Mouse (Mus musculus): ENCODE results near the gene S100a9. TPM values are rescaled to one million over a fixed set of nuclear protein-coding genes. Genes with fewer than 3 reads are reported as not detected.

S100a9 gene
- polyA plus RNA-seq, 1 experiment: 2.0 TPM

Other genes starting within 250 kb of the S100a9 start
- gene Npr1, start 229.9 kb downstream of the S100a9 start, polyA plus RNA-seq (2012; rRNA removed): 24.0 and 27.2 TPM in 2 replicates
- 84.3 and 89.2 TPM in 2 replicates for gene Ilf2, start 219.6 kb downstream of the S100a9 start, polyA plus RNA-seq (2012; rRNA removed)
- 76.1 and 78.7 TPM in 2 replicates for gene Snapin, start 204.7 kb downstream of the S100a9 start, polyA plus RNA-seq (2012; rRNA removed)
- 136 and 140 TPM in 2 replicates for gene Chtop, start 186.2 kb downstream of the S100a9 start, polyA plus RNA-seq (2012; rRNA removed)
- 307 and 323 TPM in 2 replicates for gene S100a1, start 181.3 kb downstream of the S100a9 start, polyA plus RNA-seq (2012; rRNA removed)
- 62.0 and 66.7 TPM in 2 replicates for gene S100a13, start 181.3 kb downstream of the S100a9 start, polyA plus RNA-seq (2012; rRNA removed)
- gene S100a14, start 168.9 kb downstream of the S100a9 start, polyA plus RNA-seq (2012; rRNA removed): not detected in 2 replicates
- gene S100a16, start 158.5 kb downstream of the S100a9 start, polyA plus RNA-seq (2012; rRNA removed): 119 and 133 TPM in 2 replicates
- gene S100a3, start 135.1 kb downstream of the S100a9 start, polyA plus RNA-seq (2012; rRNA removed): 2.7 and 3.4 TPM in 2 replicates
- not detected in 2 replicates for gene S100a2, start 105.5 kb downstream of the S100a9 start, polyA plus RNA-seq (2012; rRNA removed)
- not detected in 2 replicates for gene Gm42674, start 93.8 kb downstream of the S100a9 start, polyA plus RNA-seq (2012; rRNA removed)
- gene S100a4, start 92.0 kb downstream of the S100a9 start, polyA plus RNA-seq (2012; rRNA removed): 13.9 and 14.5 TPM in 2 replicates
- 186 and 213 TPM in 2 replicates for gene S100a5, start 87.2 kb downstream of the S100a9 start, polyA plus RNA-seq (2012; rRNA removed)
- gene S100a6, start 82.8 kb downstream of the S100a9 start, polyA plus RNA-seq (2012; rRNA removed): 50.6 and 60.9 TPM in 2 replicates
- 0.70 and 0.76 TPM in 2 replicates for gene S100a7a, start 41.7 kb downstream of the S100a9 start, polyA plus RNA-seq (2012; rRNA removed)
- gene S100a8, start 26.7 kb downstream of the S100a9 start, polyA plus RNA-seq (2012; rRNA removed): 1.9 and 3.7 TPM in 2 replicates
- gene Pglyrp4, start 31.2 kb upstream of the S100a9 start, polyA plus RNA-seq (2012; rRNA removed): not detected in 2 replicates
- not detected in 2 replicates for gene Gm5849, start 82.2 kb upstream of the S100a9 start, polyA plus RNA-seq (2012; rRNA removed)